Mouse (Mus musculus) midbrain, embryonic 10.5 days (tissue): ENCODE data around the gene Zfp462. TPM values are rescaled to one million over a fixed set of nuclear protein-coding genes. Genes with fewer than 3 reads are reported as not detected.

Source experiments
- DNase-seq: peaks from one replicate; pipeline ENCODE4 v3.0.0-alpha.2; 2017; ENCODE audit warnings: low spot score
- H3K27ac ChIP-seq: fragments of 300-500 bp; sonication (generic); replicated peaks from 2 replicates; pipeline ENCODE4 v1.5.1; 2016; ENCODE audit warnings: mild to moderate bottlenecking
- H3K27me3 ChIP-seq: fragments of 300-500 bp; sonication (generic); 2 replicates; pipeline ENCODE4 v1.6.1; 2016; ENCODE audit warnings: low read depth, mild to moderate bottlenecking; ENCODE audit not compliant: poor library complexity, severe bottlenecking
- H3K36me3 ChIP-seq: fragments of 300-500 bp; sonication (generic); 2 replicates; pipeline ENCODE4 v1.6.1; 2016; ENCODE audit warnings: mild to moderate bottlenecking, moderate library complexity
- H3K4me1 ChIP-seq: fragments of 300-500 bp; sonication (generic); 2 replicates; pipeline ENCODE4 v1.6.1; 2016
- H3K4me3 ChIP-seq: fragments of 300-500 bp; sonication (generic); 2 replicates; pipeline ENCODE4 v1.5.1; 2016; ENCODE audit warnings: mild to moderate bottlenecking, moderate library complexity
- H3K9me3 ChIP-seq: fragments of 300-500 bp; sonication (generic); replicated peaks from 2 replicates; pipeline ENCODE4 v1.6.1; 2016; ENCODE audit warnings: mild to moderate bottlenecking
- WGBS: fragments of 180-500 bp; shearing (Covaris S2); methylation state at CpG from one replicate; pipeline ENCODE4 v1.1.7; 2016; 5-methylcytosine and 5-hydroxymethylcytosine counted together
- polyA plus RNA-seq: library from polyadenylated mRNA; unstranded; fragments of >200 nt; fragmentation: Nextera tagmentation; extraction: Ambion mirVana; gene quantifications from 2 replicates; pipeline ENCODE4 v1.2.1, GENCODE M21; 2016

Gene Zfp462
- polyA plus RNA-seq, 1 experiment from 2014 or later = 13.9 TPM

GRCm38 (mm10) chr4:54962141-54962540 is 17.3 kb downstream of the Zfp462 start:
- Histone ChIP-seq H3K4me3 (no peak overlapping the region), H3K36me3 (peaks cover 94% of the 10 kb centered on the region), H3K4me1 (peaks cover 19% of the 10 kb centered on the region; the same call in 1 of the 2 replicates), H3K9me3 (no peaks in the 10 kb centered on the region), H3K27ac (no peak overlapping the region), H3K27me3 (no peaks in the 10 kb centered on the region)
- no peak for DNase-seq
- 92% methylated on average over 4 of the region's 4 CpGs for WGBS

- Histone ChIP-seq H3K9me3 (no peaks in the 10 kb centered on the region), H3K27ac (no peak overlapping the region), H3K4me1 (peaks cover 19% of the 10 kb centered on the region; the same call in 1 of the 2 replicates), H3K36me3 (peaks cover 93% of the 10 kb centered on the region), H3K4me3 (no peak overlapping the region), H3K27me3 (no peaks in the 10 kb centered on the region)
- DNase-seq = no peak
- 90% methylated on average over 7 of the region's 7 CpGs for WGBS
These were observed 18.7 kb downstream of the Zfp462 start for GRCm38 (mm10) chr4:54963551-54963950.

- Histone ChIP-seq H3K27me3 (no peaks in the 10 kb centered on the region), H3K9me3 (no peaks in the 10 kb centered on the region), H3K27ac (no peak overlapping the region), H3K4me3 (no peak overlapping the region), H3K36me3 (peaks cover 92% of the 10 kb centered on the region), H3K4me1 (peaks cover 19% of the 10 kb centered on the region; the same call in 1 of the 2 replicates)
- no peak for DNase-seq
- 79% methylated on average over 9 of the region's 9 CpGs for WGBS
These were observed 20.4 kb downstream of the Zfp462 start for GRCm38 (mm10) chr4:54965169-54965695.

- Histone ChIP-seq H3K4me1 (peaks cover 19% of the 10 kb centered on the region; the same call in 1 of the 2 replicates), H3K9me3 (no peaks in the 10 kb centered on the region), H3K27ac (no peak overlapping the region), H3K4me3 (no peak overlapping the region), H3K36me3 (peaks cover 90% of the 10 kb centered on the region), H3K27me3 (no peaks in the 10 kb centered on the region)
- DNase-seq = no peak
- WGBS = 84% methylated on average over 17 of the region's 17 CpGs
These were observed 21.4 kb downstream of the Zfp462 start for GRCm38 (mm10) chr4:54966161-54966806.

GRCm38 (mm10) chr4:54967166-54967565 is 22.3 kb downstream of the Zfp462 start:
- Histone ChIP-seq H3K4me1 (peaks cover 19% of the 10 kb centered on the region; the same call in 1 of the 2 replicates), H3K9me3 (no peaks in the 10 kb centered on the region), H3K4me3 (no peak overlapping the region), H3K27me3 (no peaks in the 10 kb centered on the region), H3K27ac (no peak overlapping the region), H3K36me3 (peaks cover 90% of the 10 kb centered on the region)
- WGBS = 91% methylated on average over 4 of the region's 4 CpGs
- DNase-seq = no peak

GRCm38 (mm10) chr4:54967721-54968120 is 22.9 kb downstream of the Zfp462 start:
- 89% methylated on average over 5 of the region's 5 CpGs for WGBS
- H3K27ac ChIP-seq = no peak overlapping the region
- H3K27me3 ChIP-seq = no peaks in the 10 kb centered on the region
- H3K4me3 ChIP-seq = no peak overlapping the region
- no peak for DNase-seq
- H3K4me1 ChIP-seq = peaks cover 19% of the 10 kb centered on the region; the same call in 1 of the 2 replicates
- peaks cover 90% of the 10 kb centered on the region for H3K36me3 ChIP-seq
- no peaks in the 10 kb centered on the region for H3K9me3 ChIP-seq

- Histone ChIP-seq H3K4me3 (no peak overlapping the region), H3K36me3 (peaks cover 96% of the 10 kb centered on the region), H3K27ac (no peak overlapping the region), H3K4me1 (peaks cover 16% of the 10 kb centered on the region; the same call in 1 of the 2 replicates), H3K9me3 (no peaks in the 10 kb centered on the region), H3K27me3 (no peaks in the 10 kb centered on the region)
- WGBS = 95% methylated on average over 12 of the region's 12 CpGs
- DNase-seq = no peak
These were observed 24.9 kb downstream of the Zfp462 start for GRCm38 (mm10) chr4:54969671-54970295.

GRCm38 (mm10) chr4:54971386-54971785 is 26.5 kb downstream of the Zfp462 start:
- H3K36me3 ChIP-seq = peaks cover 94% of the 10 kb centered on the region
- H3K27me3 ChIP-seq = no peaks in the 10 kb centered on the region
- no peak overlapping the region for H3K4me3 ChIP-seq
- 95% methylated on average over 3 of the region's 3 CpGs for WGBS
- no peaks in the 10 kb centered on the region for H3K9me3 ChIP-seq
- no peak for DNase-seq
- H3K27ac ChIP-seq = no peak overlapping the region
- peaks cover 6% of the 10 kb centered on the region; the same call in 1 of the 2 replicates for H3K4me1 ChIP-seq

GRCm38 (mm10) chr4:54972096-54972495 is 27.2 kb downstream of the Zfp462 start:
- H3K36me3 ChIP-seq = peaks cover 94% of the 10 kb centered on the region
- H3K4me1 ChIP-seq = peaks cover 10% of the 10 kb centered on the region
- no peak overlapping the region for H3K4me3 ChIP-seq
- no peaks in the 10 kb centered on the region for H3K27me3 ChIP-seq
- H3K9me3 ChIP-seq = no peaks in the 10 kb centered on the region
- 91% methylated on average over 4 of the region's 4 CpGs for WGBS
- H3K27ac ChIP-seq = no peak overlapping the region
- DNase-seq = no peak

GRCm38 (mm10) chr4:54972827-54973560 is 28.1 kb downstream of the Zfp462 start:
- Histone ChIP-seq H3K36me3 (peaks cover 94% of the 10 kb centered on the region), H3K27ac (no peak overlapping the region), H3K9me3 (no peaks in the 10 kb centered on the region), H3K4me3 (no peak overlapping the region), H3K4me1 (peaks cover 19% of the 10 kb centered on the region), H3K27me3 (no peaks in the 10 kb centered on the region)
- DNase-seq = no peak
- 90% methylated on average over 8 of the region's 8 CpGs for WGBS

GRCm38 (mm10) chr4:54979771-54980472 is 35.1 kb downstream of the Zfp462 start:
- 89% methylated on average over 13 of the region's 13 CpGs for WGBS
- Histone ChIP-seq H3K9me3 (no peaks in the 10 kb centered on the region), H3K27me3 (no peaks in the 10 kb centered on the region), H3K4me1 (peaks cover 25% of the 10 kb centered on the region), H3K27ac (no peak overlapping the region), H3K36me3 (peaks cover 93% of the 10 kb centered on the region), H3K4me3 (no peak overlapping the region)
- no peak for DNase-seq

- H3K27me3 ChIP-seq = no peaks in the 10 kb centered on the region
- H3K4me3 ChIP-seq = no peak overlapping the region
- H3K36me3 ChIP-seq = peaks cover 84% of the 10 kb centered on the region
- H3K27ac ChIP-seq = no peak overlapping the region
- DNase-seq = no peak
- peaks cover 11% of the 10 kb centered on the region; the same call in 1 of the 2 replicates for H3K4me1 ChIP-seq
- H3K9me3 ChIP-seq = no peaks in the 10 kb centered on the region
- WGBS = 85% methylated on average over 2 of the region's 2 CpGs
These were observed 39.7 kb downstream of the Zfp462 start for GRCm38 (mm10) chr4:54984502-54984901.
